Mouse (Mus musculus): ENCODE results near the gene Vdr. TPM values are rescaled to one million over a fixed set of nuclear protein-coding genes. Genes with fewer than 3 reads are reported as not detected.

Gene Vdr
- total RNA-seq, 2 experiments from 2014 or later = 0.40 to 2.8 TPM

GRCm38 (mm10) chr15:97809206-97809605, 101.2 kb downstream of the Vdr start:
- DNase-seq = no peak

GRCm38 (mm10) chr15:97808532-97808931, 101.9 kb downstream of the Vdr start:
- DNase-seq = no peak

GRCm38 (mm10) chr15:97807867-97808266, 102.6 kb downstream of the Vdr start:
- no peak for DNase-seq

Other genes with a start within 250 kb of the Vdr start
- gene Rpap3, start 204.8 kb downstream of the Vdr start, total RNA-seq (2021) = 10 to 100 TPM; 10.2 to 13.2 TPM
- gene Endou, start 179.3 kb downstream of the Vdr start, total RNA-seq (2021) = under 1 TPM; 0.56 to 0.82 TPM
- 1 to 10 TPM; 7.4 to 8.5 TPM for gene Rapgef3, start 142.7 kb downstream of the Vdr start, total RNA-seq (2021)
- gene Slc48a1, start 132.1 kb downstream of the Vdr start, total RNA-seq (2021) = 10 to 100 TPM; 34.5 to 42.6 TPM
- gene Hdac7, start 66.1 kb downstream of the Vdr start, total RNA-seq (2021) = 10 to 100 TPM; 24.5 to 40.3 TPM
- gene Tmem106c, start 53.6 kb upstream of the Vdr start, total RNA-seq (2021) = 10 to 100 TPM; 14.4 to 17.7 TPM
- 10 to 100 TPM; 33.3 to 33.7 TPM for gene Col2a1, start 94.1 kb upstream of the Vdr start, total RNA-seq (2021)
- gene Pfkm, start 182.0 kb upstream of the Vdr start, total RNA-seq (2021) = 1,000 to 10,000 TPM; 1,073 to 1,245 TPM
- gene Senp1, start 183.1 kb upstream of the Vdr start, total RNA-seq (2021) = 10 to 100 TPM in 1 of 2 experiments, 1 to 10 TPM in 1; 9.6 to 13.3 TPM